Comparison of ENCODE assay signal across 29 mouse cellular contexts in the genomic region with DNA sequence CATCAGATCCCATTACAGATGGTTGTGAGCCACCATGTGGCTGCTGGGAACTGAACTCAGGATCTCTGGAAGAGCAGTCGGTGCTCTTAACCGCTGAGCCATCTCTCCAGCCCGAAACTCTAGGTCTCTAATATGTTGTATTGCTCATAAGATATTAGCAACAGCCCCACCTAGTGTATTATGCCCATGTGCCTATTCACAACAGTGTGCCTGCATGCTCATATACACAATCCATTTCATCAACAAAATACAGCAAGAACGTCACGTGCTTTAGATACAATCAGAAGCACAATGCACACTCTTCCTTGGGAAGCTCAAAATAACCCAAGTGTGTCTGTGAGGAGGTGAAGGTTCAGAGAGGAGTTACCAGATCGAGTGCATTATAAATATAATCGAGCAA. TPM values are rescaled to one million over a fixed set of nuclear protein-coding genes. Genes with fewer than 3 reads are reported as not detected.
"Had no signal": no experiment of that assay in that cellular context is flagged by ENCODE, and none has a peak within 500 bp of the region (broad histone marks: within the 10 kb centered on the region; RNA-seq: fewer than 3 reads in every experiment).

No protein-coding gene starts in this region.

- H3K9ac ChIP-seq: intestine, embryonic 15.5 days; liver, embryonic 13.5 days; midbrain, embryonic 13.5 days; neural tube, embryonic 13.5 days had no signal

- H3K4me3 ChIP-seq: intestine, embryonic 15.5 days; left cerebral cortex, adult 2 months; liver, embryonic 13.5 days; megakaryocyte, embryonic 14.5 days; midbrain, embryonic 10.5 days; midbrain, embryonic 13.5 days; neural tube, embryonic 13.5 days had no signal

- H3K27me3 ChIP-seq: intestine, embryonic 15.5 days; liver, embryonic 13.5 days; megakaryocyte, embryonic 14.5 days; midbrain, embryonic 13.5 days; neural tube, embryonic 13.5 days had no signal

- H3K9me3 ChIP-seq: intestine, embryonic 15.5 days; liver, embryonic 13.5 days; megakaryocyte, embryonic 14.5 days; midbrain, embryonic 10.5 days; midbrain, embryonic 13.5 days; neural tube, embryonic 13.5 days had no signal

- H3K4me2 ChIP-seq: intestine, embryonic 15.5 days; liver, embryonic 13.5 days; midbrain, embryonic 13.5 days; neural tube, embryonic 13.5 days had no signal

- ATAC-seq: intestine, embryonic 15.5 days; midbrain, embryonic 13.5 days had no signal

- H3K4me1 ChIP-seq: intestine, embryonic 15.5 days; midbrain, embryonic 10.5 days; midbrain, embryonic 13.5 days had no signal

- DNase-seq: kidney, adult 2 months; kidney, postnatal 14 days; kidney, postnatal 4 days; liver, embryonic 13.5 days; lung, adult 2 months; lung, postnatal 36 days; retina, postnatal 1 day; thymus, adult 2 months; thymus, postnatal 14 days; thymus, postnatal 4 days had no signal

- H3K27ac ChIP-seq: intestine, embryonic 15.5 days; left cerebral cortex, adult 2 months; liver, embryonic 13.5 days; midbrain, embryonic 10.5 days; midbrain, embryonic 13.5 days; neural tube, embryonic 13.5 days had no signal

RNA-seq across cellular contexts. Expression of a gene that starts 37.1 kb away (rescaled TPM):
- total RNA-seq: liver, adult 2 months had no signal
- polyA plus RNA-seq: kidney, embryonic 14.5 days; liver, adult 2 months; liver, embryonic 13.5 days; lung, adult 2 months had no signal

RNA-seq across cellular contexts. Expression of a gene that starts 38.6 kb away (rescaled TPM):
- total RNA-seq: layer of hippocampus, adult 18-20 months; layer of hippocampus, postnatal 25 days; left cerebral cortex, adult 2 months; left cerebral cortex, postnatal 10 days; left cerebral cortex, postnatal 36 days; liver, adult 2 months; neutrophil, adult 5-6 weeks had no signal
- polyA plus RNA-seq: intestine, embryonic 15.5 days; kidney, adult 2 months; kidney, embryonic 14.5 days; limb, embryonic 11.5 days; limb, embryonic 14.5 days; liver, adult 2 months; liver, embryonic 13.5 days; liver, embryonic 16.5 days; lung, adult 2 months; lung, embryonic 16.5 days; midbrain, embryonic 10.5 days; midbrain, embryonic 13.5 days; neural tube, embryonic 13.5 days; small intestine, adult 2 months; stomach, embryonic 16.5 days; thymus, adult 2 months had no signal

RNA-seq across cellular contexts. Expression of a gene that starts 52.3 kb away (rescaled TPM):
- total RNA-seq: liver, adult 2 months; neutrophil, adult 5-6 weeks had no signal
- polyA plus RNA-seq: intestine, embryonic 15.5 days; kidney, embryonic 14.5 days; liver, adult 2 months; neural tube, embryonic 13.5 days had no signal
